Mouse (Mus musculus) gastrocnemius, adult 8-10 months (tissue): ENCODE results near the gene Rae1. TPM values are rescaled to one million over a fixed set of nuclear protein-coding genes. Genes with fewer than 3 reads are reported as not detected.
A peak's percentile ranks its signal among the peaks of the same experiment; 100 is the strongest.

ENCODE experiments used
- DNase-seq, 2 experiments: peaks; one replicate each; pipeline ENCODE4 v3.0.0; 2022; ENCODE audit warnings: low spot score in 2 of 2
- total RNA-seq, 4 experiments: library from RNA; stranded (reverse); gene quantifications; 2 replicates each; pipeline ENCODE4 v1.2.4; 2022

The Rae1 gene
- total RNA-seq, 4 experiments from 2014 or later, result 8.5 to 11.1 (median 11.0) TPM

GRCm38 (mm10) chr2:172990161-172990560, 9.8 kb upstream of the Rae1 start:
- no peak for DNase-seq

GRCm38 (mm10) chr2:172996207-172996606, 3.7 kb upstream of the Rae1 start:
- peak; percentile 42 to 52 for DNase-seq

GRCm38 (mm10) chr2:172997748-172998147, 2.2 kb upstream of the Rae1 start:
- no peak for DNase-seq

GRCm38 (mm10) chr2:172998478-172998877, 1.4 kb upstream of the Rae1 start:
- DNase-seq, result no peak

- peak in 1 of 2 experiments; percentile 39 for DNase-seq
Measured at GRCm38 (mm10) chr2:173000285-173000652, 352 bp downstream of the Rae1 start.

GRCm38 (mm10) chr2:173000921-173001320, 1.0 kb downstream of the Rae1 start:
- DNase-seq, result no peak

GRCm38 (mm10) chr2:173003737-173004136, 3.8 kb downstream of the Rae1 start:
- DNase-seq, result no peak

GRCm38 (mm10) chr2:173010220-173010717, 10.4 kb downstream of the Rae1 start:
- no peak for DNase-seq

- no peak for DNase-seq
Measured at GRCm38 (mm10) chr2:173011440-173011839, 11.5 kb downstream of the Rae1 start.

- DNase-seq, result no peak
Measured at GRCm38 (mm10) chr2:173014741-173015287, 14.9 kb downstream of the Rae1 start.

GRCm38 (mm10) chr2:173017940-173018339, 18.0 kb downstream of the Rae1 start:
- DNase-seq, result no peak

GRCm38 (mm10) chr2:173018618-173019017, 18.7 kb downstream of the Rae1 start:
- peak; percentile 61 to 75 for DNase-seq

GRCm38 (mm10) chr2:173019322-173019721, 19.4 kb downstream of the Rae1 start:
- DNase-seq, result no peak

- DNase-seq, result peak; percentile 88 to 91
Measured at GRCm38 (mm10) chr2:173019790-173020189, 19.9 kb downstream of the Rae1 start.

GRCm38 (mm10) chr2:173020430-173020829, 20.5 kb downstream of the Rae1 start, which contains the start of gene Rbm38:
Gene Rbm38 (plus strand): TSS chr2:173020498.
- DNase-seq, result no peak

- DNase-seq, result peak; percentile 91 to 93
Measured at GRCm38 (mm10) chr2:173021633-173022055, 21.7 kb downstream of the Rae1 start.

GRCm38 (mm10) chr2:173022056-173022681, 22.3 kb downstream of the Rae1 start:
- DNase-seq, result no peak

- DNase-seq, result no peak
Measured at GRCm38 (mm10) chr2:173022813-173023212, 22.9 kb downstream of the Rae1 start.

GRCm38 (mm10) chr2:173023371-173023851, 23.5 kb downstream of the Rae1 start:
- DNase-seq, result no peak

GRCm38 (mm10) chr2:173023966-173024365, 24.0 kb downstream of the Rae1 start:
- no peak for DNase-seq

- no peak for DNase-seq
Measured at GRCm38 (mm10) chr2:173024392-173024791, 24.5 kb downstream of the Rae1 start.

- peak in 1 of 2 experiments; percentile 43 for DNase-seq
Measured at GRCm38 (mm10) chr2:173024938-173025337, 25.0 kb downstream of the Rae1 start.

- DNase-seq, result no peak
Measured at GRCm38 (mm10) chr2:173026286-173026685, 26.4 kb downstream of the Rae1 start.
